Mouse (Mus musculus): ENCODE measurements at regions not wholly inside any gene's neighbourhood (a gene's known extent, or its start where the extent isn't known, plus 50 kb on each side); places are given as distances from the start of the nearest gene placed in this dataset.
"Not testable (repeated sequence)": the region's sequence is repeated elsewhere in the genome, so short reads cannot be mapped to it uniquely, and the experiment has no call there.

DNA sequence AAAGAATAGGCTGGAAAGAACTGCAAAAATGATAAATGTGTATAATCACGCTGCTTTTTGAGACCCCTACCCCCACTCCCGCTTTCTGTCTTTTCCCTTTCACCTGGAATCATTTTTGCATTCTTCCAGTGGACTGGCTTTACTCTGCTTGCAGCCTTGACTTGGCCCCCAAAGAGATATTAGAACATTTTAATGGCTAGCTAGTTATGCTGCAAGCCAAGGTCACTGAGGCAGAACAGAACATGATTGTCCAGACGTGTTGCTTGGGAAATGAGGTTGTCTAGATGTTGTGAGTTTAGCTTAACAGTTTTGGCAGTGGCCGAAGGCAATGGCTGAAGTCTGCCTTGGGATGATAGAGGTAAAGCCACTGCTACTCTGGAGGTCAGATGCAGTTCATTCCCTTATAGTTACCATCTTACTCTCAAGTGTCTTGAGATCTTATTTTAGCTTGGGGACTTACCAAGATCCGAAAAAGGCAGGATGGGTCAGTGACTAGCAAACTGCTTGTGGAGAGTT lies 87.9 kb upstream of the Tars start:
- DNase-seq (ENCODE audit: extremely low spot score, low spot score) = no peak

GRCm38 (mm10) chr15:11483916-11484315 lies 84.5 kb upstream of the Tars start:
- DNase-seq (ENCODE audit: extremely low spot score, low spot score) = no peak

- DNase-seq (ENCODE audit: extremely low spot score, low spot score) = no peak
These were observed 79.9 kb upstream of the Tars start for GRCm38 (mm10) chr15:11479166-11479944.

DNA sequence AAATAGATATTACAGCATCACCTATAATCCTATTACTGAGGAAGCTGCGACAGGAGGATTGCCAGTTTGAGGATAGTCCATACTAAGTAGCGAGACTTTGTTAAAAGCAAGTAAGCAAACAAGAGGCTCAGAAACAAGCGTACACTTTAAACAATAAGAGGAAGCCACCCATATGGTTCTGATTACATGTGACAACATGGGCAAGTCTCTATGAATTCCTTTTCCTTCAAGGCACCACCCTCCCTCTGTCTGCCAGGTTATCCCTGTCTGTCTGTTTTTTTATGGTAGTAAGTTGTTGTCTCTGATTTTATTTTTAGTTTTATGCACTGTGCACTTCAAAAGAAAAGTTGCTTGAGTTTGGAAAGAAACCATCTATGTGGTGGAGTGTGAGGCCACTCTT lies 76.8 kb upstream of the Tars start:
- DNase-seq (ENCODE audit: extremely low spot score, low spot score) = no peak

DNA sequence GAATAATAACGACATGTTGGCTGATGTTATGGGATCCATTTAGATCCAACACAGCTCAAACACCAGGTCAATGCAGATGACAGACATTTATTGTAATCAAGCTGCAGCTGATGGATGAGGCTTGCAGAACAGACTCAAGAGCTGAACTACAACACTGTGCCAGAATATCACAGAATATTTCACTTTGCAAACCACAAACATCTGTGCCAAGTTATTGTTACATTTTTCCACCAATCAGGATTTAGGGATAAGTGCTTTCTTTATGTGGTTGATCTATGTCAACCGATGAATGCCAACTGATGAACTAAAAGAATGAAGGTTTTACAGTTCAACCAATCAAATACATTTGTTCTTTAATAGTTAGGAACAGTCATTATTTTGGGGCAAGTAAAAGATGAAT lies 63.9 kb upstream of the Tars start:
- no peak for DNase-seq (ENCODE audit: extremely low spot score, low spot score)

DNA sequence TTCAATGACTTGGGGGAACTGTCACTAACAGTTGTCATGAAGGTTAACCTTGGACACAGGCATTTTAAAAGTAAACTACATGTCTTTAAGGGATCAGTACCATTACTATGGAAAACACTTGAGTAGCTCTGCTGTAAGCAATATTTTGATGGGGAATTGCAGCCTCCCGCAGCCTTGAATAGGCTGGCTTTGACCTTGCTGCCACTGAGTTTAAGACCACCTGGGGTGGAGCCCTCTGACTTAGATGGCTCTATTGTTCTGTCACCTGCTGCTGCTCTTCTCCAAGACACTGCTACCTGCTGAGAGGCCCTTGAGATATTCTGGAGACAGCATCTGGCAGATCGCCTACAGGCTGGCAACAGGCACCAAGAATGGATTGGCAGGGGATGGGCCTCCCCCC lies 62.1 kb upstream of the Tars start:
- DNase-seq (ENCODE audit: extremely low spot score, low spot score) = not testable (repeated sequence)

GRCm38 (mm10) chr15:11459306-11459705 lies 59.8 kb upstream of the Tars start:
- no peak for DNase-seq (ENCODE audit: extremely low spot score, low spot score)

- DNase-seq (ENCODE audit: extremely low spot score, low spot score) = no peak
These were observed 57.8 kb upstream of the Tars start for GRCm38 (mm10) chr15:11457278-11457677.

DNA sequence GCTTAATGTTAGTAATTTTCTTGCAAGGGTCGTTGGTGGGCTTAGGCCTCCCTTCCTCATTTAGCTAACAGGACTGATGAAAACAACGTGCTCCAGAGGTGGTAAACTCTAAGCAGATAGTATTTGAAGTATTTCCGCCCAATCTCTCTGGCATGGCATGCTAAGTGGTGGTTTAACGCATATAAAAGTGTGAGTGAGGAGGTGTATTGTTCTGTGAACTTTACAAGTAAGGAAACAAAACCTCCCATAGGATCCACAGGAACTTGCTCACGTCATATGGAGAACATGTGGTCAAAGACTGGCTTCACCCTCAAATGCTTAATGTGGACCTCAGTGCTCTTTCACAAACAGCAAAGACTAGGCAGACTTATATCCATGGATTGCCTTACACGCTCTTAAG lies 56.5 kb upstream of the Tars start:
- DNase-seq (ENCODE audit: extremely low spot score, low spot score) = no peak

GRCm38 (mm10) chr15:11455366-11455785 lies 55.9 kb upstream of the Tars start:
- DNase-seq (ENCODE audit: extremely low spot score, low spot score) = no peak

DNA sequence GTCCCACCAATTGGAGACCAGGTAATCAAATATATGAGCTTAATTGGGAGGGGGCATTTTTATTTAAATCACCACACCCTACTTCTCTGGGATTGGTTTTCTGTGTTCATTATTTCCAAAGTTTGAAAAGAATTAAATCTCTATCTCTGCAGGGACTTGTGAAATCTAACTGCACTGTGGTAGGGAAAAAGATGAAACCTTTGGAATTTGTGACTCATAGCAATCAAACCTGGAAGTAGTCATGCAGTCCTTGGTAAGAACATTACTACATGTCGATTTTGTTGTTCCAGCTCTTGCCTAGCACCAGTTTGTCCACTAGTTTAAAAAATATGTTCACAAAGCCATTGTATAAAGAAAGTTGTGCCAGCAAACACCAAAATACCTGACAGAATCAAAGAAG lies 54.5 kb upstream of the Tars start:
- no peak for DNase-seq (ENCODE audit: extremely low spot score, low spot score)

GRCm38 (mm10) chr15:11451635-11452034 lies 52.2 kb upstream of the Tars start:
- no peak for DNase-seq (ENCODE audit: extremely low spot score, low spot score)
